Comparison of ENCODE assay signal across 8 mouse cellular contexts in the genomic region with DNA sequence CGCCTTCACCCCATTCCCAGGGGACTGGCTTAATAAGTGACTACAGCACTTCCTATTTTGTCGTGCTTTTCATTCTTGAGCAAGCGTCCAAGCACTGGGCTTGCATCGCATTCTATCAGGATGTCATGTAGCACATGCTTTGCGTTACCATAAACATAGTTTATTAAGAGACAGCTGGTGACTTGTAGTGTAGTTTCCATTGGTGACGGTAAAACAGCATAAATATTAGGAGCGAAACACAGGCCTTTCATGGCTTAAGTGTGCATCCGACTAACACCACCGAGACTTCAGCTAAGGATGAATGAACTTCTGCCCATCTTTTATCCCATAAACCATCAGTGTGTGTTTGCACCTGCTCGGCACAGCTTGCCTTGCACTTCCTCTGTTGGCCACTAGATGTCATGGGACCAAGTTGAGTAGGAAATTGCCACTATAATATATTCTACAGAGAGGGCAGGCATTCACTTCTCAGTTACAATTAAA. TPM values are rescaled to one million over a fixed set of nuclear protein-coding genes. Genes with fewer than 3 reads are reported as not detected.
A peak's percentile ranks its signal among the peaks of the same experiment; 100 is the strongest.
DNase-seq lines count a peak whose midpoint lies in the region; ATAC-seq lines count a peak whose summit lies in the region.

No protein-coding gene starts in this region.

- peak; percentile 37 to 65 for DNase-seq in urinary bladder, adult 18-20 months (ENCODE audit: low spot score in 2 of 2)
- no peak for DNase-seq in urinary bladder, postnatal 10 days (ENCODE audit: low spot score)
- DNase-seq in cerebellum, adult 18-20 months, result peak; percentile 63 to 67
- DNase-seq in frontal cortex, adult 2 months (ENCODE audit: extremely low spot score in 1 of 2, low spot score in 1 of 2), result peak; percentile 29 to 88
- peak; percentile 66 for DNase-seq in kidney, adult 9 months
- DNase-seq in limb, embryonic 11.5 days (ENCODE audit: low spot score), result peak; percentile 81
- peak; percentile 67 for DNase-seq in neural tube, embryonic 11.5 days (ENCODE audit: low spot score)
- DNase-seq in thymus, postnatal 25 days, result peak; percentile 51

- no peaks in the 10 kb centered on the region for H3K4me1 ChIP-seq in limb, embryonic 11.5 days (ENCODE audit: control insufficient read depth, insufficient read depth, low read length)
- no peaks in the 10 kb centered on the region for H3K4me1 ChIP-seq in neural tube, embryonic 11.5 days (ENCODE audit: control insufficient read depth, insufficient read depth, low read length)

- no peak overlapping the region for H3K9ac ChIP-seq in limb, embryonic 11.5 days (ENCODE audit: low read length)
- no peak overlapping the region for H3K9ac ChIP-seq in neural tube, embryonic 11.5 days (ENCODE audit: low read length)

- no peaks in the 10 kb centered on the region for H3K36me3 ChIP-seq in limb, embryonic 11.5 days (ENCODE audit: control insufficient read depth, insufficient read depth, low read length)
- no peaks in the 10 kb centered on the region for H3K36me3 ChIP-seq in neural tube, embryonic 11.5 days (ENCODE audit: control insufficient read depth, insufficient read depth, low read length)

- H3K4me3 ChIP-seq in limb, embryonic 11.5 days (ENCODE audit: low read depth, low read length), result no peak overlapping the region
- no peak overlapping the region for H3K4me3 ChIP-seq in neural tube, embryonic 11.5 days (ENCODE audit: low read depth, low read length)

- no peak overlapping the region for H3K4me2 ChIP-seq in limb, embryonic 11.5 days (ENCODE audit: low read depth, severe bottlenecking)
- no peak overlapping the region for H3K4me2 ChIP-seq in neural tube, embryonic 11.5 days (ENCODE audit: low read depth)

- H3K27me3 ChIP-seq in limb, embryonic 11.5 days (ENCODE audit: control insufficient read depth, insufficient read depth, low read length), result peaks cover under 1% of the 10 kb centered on the region; the same call in 1 of the 2 replicates
- H3K27me3 ChIP-seq in neural tube, embryonic 11.5 days (ENCODE audit: control insufficient read depth, insufficient read depth, low read length), result peaks cover 3% of the 10 kb centered on the region; the same call in 1 of the 2 replicates

- ATAC-seq in limb, embryonic 11.5 days (ENCODE audit: insufficient number of reproducible peaks, low FRiP score, low TSS enrichment, low read depth), result no peak
- no peak for ATAC-seq in neural tube, embryonic 11.5 days (ENCODE audit: insufficient read depth, low FRiP score, low TSS enrichment)

- no peaks in the 10 kb centered on the region for H3K9me3 ChIP-seq in limb, embryonic 11.5 days (ENCODE audit: control insufficient read depth, low read length)
- H3K9me3 ChIP-seq in neural tube, embryonic 11.5 days (ENCODE audit: control insufficient read depth, low read length), result no peaks in the 10 kb centered on the region

- no peak overlapping the region for H3K27ac ChIP-seq in limb, embryonic 11.5 days (replicated peaks; ENCODE audit: low read depth, low read length)
- H3K27ac ChIP-seq in neural tube, embryonic 11.5 days (ENCODE audit: low read depth, low read length), result no peak overlapping the region

- WGBS in limb, embryonic 11.5 days, result 50% methylated on average over 10 of the region's 10 CpGs
- 51% methylated on average over 10 of the region's 10 CpGs for WGBS in neural tube, embryonic 11.5 days

RNA-seq across cellular contexts. Expression of a gene that starts 7.2 kb away (rescaled TPM):
- polyA plus RNA-seq in frontal cortex, adult 2 months (2012; rRNA removed), result 2.3 and 3.1 TPM in 2 replicates
- polyA plus RNA-seq in limb, embryonic 11.5 days (2014; fragmentation: Nextera tagmentation; extraction: Ambion mirVana), result 1.1 and 1.5 TPM in 2 replicates
- polyA plus RNA-seq in neural tube, embryonic 11.5 days (2014; fragmentation: Nextera tagmentation; extraction: Ambion mirVana), result 1.4 and 1.5 TPM in 2 replicates

RNA-seq across cellular contexts. Expression of a gene that starts 46.3 kb away (rescaled TPM):
- 4.2 and 4.8 TPM in 2 replicates for polyA plus RNA-seq in frontal cortex, adult 2 months (2012; rRNA removed)
- 5.8 and 7.8 TPM in 2 replicates for polyA plus RNA-seq in limb, embryonic 11.5 days (2014; fragmentation: Nextera tagmentation; extraction: Ambion mirVana)
- polyA plus RNA-seq in neural tube, embryonic 11.5 days (2014; fragmentation: Nextera tagmentation; extraction: Ambion mirVana), result 5.5 and 7.0 TPM in 2 replicates
